In the genomic region with DNA sequence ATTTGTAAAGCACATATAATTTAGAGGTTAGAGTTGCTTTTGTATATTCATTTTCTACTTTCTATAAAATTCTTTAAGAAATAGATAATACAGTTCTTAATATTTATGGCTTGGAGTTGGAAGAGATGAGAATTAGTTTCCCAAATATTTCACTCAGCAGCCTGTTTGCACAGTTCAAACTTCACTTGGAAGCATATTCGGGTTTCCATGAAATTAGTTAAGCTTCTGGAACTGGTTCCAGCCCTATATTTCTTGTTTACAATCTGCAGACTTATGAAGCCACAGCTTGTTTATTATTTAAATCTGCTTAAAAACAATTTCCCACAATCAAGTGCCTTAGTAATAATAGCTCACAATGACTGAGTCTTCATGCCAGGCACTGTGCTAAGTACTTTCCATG, we compare ENCODE assay signal across 9 mouse cellular contexts. TPM values are rescaled to one million over a fixed set of nuclear protein-coding genes. Genes with fewer than 3 reads are reported as not detected.
DNase-seq lines count a peak whose midpoint lies in the region; ATAC-seq and TF ChIP-seq lines count a peak whose summit lies in the region.
"Had no signal": no experiment of that assay in that cellular context is flagged by ENCODE, and none has a peak within 500 bp of the region (broad histone marks: within the 10 kb centered on the region; RNA-seq: fewer than 3 reads in every experiment).

No protein-coding gene starts in this region.

- no peaks in the 10 kb centered on the region for H3K9me3 ChIP-seq in heart, embryonic 11.5 days (replicated peaks; ENCODE audit: control insufficient read depth, low read length)
- no peaks in the 10 kb centered on the region for H3K9me3 ChIP-seq in lung, embryonic 14.5 days (ENCODE audit: low read depth, low read length)
- no peaks in the 10 kb centered on the region for H3K9me3 ChIP-seq in intestine, embryonic 15.5 days
- no peaks in the 10 kb centered on the region for H3K9me3 ChIP-seq in neural tube, embryonic 15.5 days (replicated peaks)

- H3K27ac ChIP-seq in heart, embryonic 11.5 days (ENCODE audit: low read depth, low read length), result no peak overlapping the region
- no peak overlapping the region for H3K27ac ChIP-seq in lung, embryonic 14.5 days (ENCODE audit: low read depth)
- H3K27ac ChIP-seq in intestine, embryonic 15.5 days, result no peak overlapping the region
- H3K27ac ChIP-seq in neural tube, embryonic 15.5 days (replicated peaks), result no peak overlapping the region

- peaks cover 6% of the 10 kb centered on the region for H3K4me1 ChIP-seq in heart, embryonic 11.5 days (ENCODE audit: control insufficient read depth, insufficient read depth, low read length)
- H3K4me1 ChIP-seq in lung, embryonic 14.5 days (ENCODE audit: insufficient read depth), result peaks cover 6% of the 10 kb centered on the region; the same call in 1 of the 2 replicates
- H3K4me1 ChIP-seq in intestine, embryonic 15.5 days (replicated peaks), result peaks cover 4% of the 10 kb centered on the region
- H3K4me1 ChIP-seq in neural tube, embryonic 15.5 days, result peaks cover 7% of the 10 kb centered on the region

- ATAC-seq in heart, embryonic 11.5 days (replicated peaks; ENCODE audit: insufficient number of reproducible peaks, low FRiP score, low TSS enrichment), result no peak
- ATAC-seq in lung, embryonic 14.5 days (ENCODE audit: insufficient read depth), result no peak
- no peak for ATAC-seq in intestine, embryonic 15.5 days
- no peak for ATAC-seq in neural tube, embryonic 15.5 days (ENCODE audit: low FRiP score)
- no peak for ATAC-seq in granulocyte monocyte progenitor cell, adult 5-6 weeks (replicated peaks; ENCODE audit: poor library complexity, severe bottlenecking)

- H3K4me3 ChIP-seq in heart, embryonic 11.5 days (ENCODE audit: low read depth, low read length), result peak overlapping the region; percentile 64
- peak overlapping the region; percentile 53 for H3K4me3 ChIP-seq in lung, embryonic 14.5 days (ENCODE audit: low read depth, low read length)
- peak overlapping the region; percentile 22 for H3K4me3 ChIP-seq in intestine, embryonic 15.5 days (replicated peaks)
- peak overlapping the region; percentile 48 for H3K4me3 ChIP-seq in neural tube, embryonic 15.5 days (replicated peaks)

- DNase-seq in heart, adult 8-10 months (ENCODE audit: low spot score), result no peak
- peak; percentile 15 for DNase-seq in lung, embryonic 14.5 days
- no peak for DNase-seq in lung, postnatal 25 days (ENCODE audit: low spot score)
- no peak for DNase-seq in left cerebral cortex, adult 11 months (ENCODE audit: low spot score)
- DNase-seq: cerebellum, adult 11 months had no signal

- H3K9ac ChIP-seq in heart, embryonic 11.5 days (ENCODE audit: low read depth, low read length), result peak overlapping the region; percentile 68
- H3K9ac ChIP-seq in lung, embryonic 14.5 days, result peak overlapping the region; percentile 56
- no peak overlapping the region for H3K9ac ChIP-seq in intestine, embryonic 15.5 days
- no peak overlapping the region for H3K9ac ChIP-seq in neural tube, embryonic 15.5 days (replicated peaks)

- WGBS in heart, embryonic 11.5 days (ENCODE audit: insufficient replicate concordance), result 43% methylated on average over 1 of the region's 1 CpGs
- WGBS in lung, embryonic 14.5 days, result 42% methylated on average over 1 of the region's 1 CpGs
- WGBS in intestine, embryonic 15.5 days, result 39% methylated on average over 1 of the region's 1 CpGs
- 72% methylated on average over 1 of the region's 1 CpGs for WGBS in neural tube, embryonic 15.5 days

- peak overlapping the region; percentile 67 for H3K4me2 ChIP-seq in heart, embryonic 11.5 days
- peak overlapping the region; percentile 79 for H3K4me2 ChIP-seq in lung, embryonic 14.5 days
- H3K4me2 ChIP-seq in intestine, embryonic 15.5 days (replicated peaks), result peak overlapping the region; percentile 70
- H3K4me2 ChIP-seq in neural tube, embryonic 15.5 days, result peak overlapping the region; percentile 78

- H3K36me3 ChIP-seq in heart, embryonic 11.5 days (ENCODE audit: control insufficient read depth, insufficient read depth, low read length), result no peaks in the 10 kb centered on the region
- no peaks in the 10 kb centered on the region for H3K36me3 ChIP-seq in lung, embryonic 14.5 days (ENCODE audit: insufficient read depth)
- H3K36me3 ChIP-seq in intestine, embryonic 15.5 days, result no peaks in the 10 kb centered on the region
- H3K36me3 ChIP-seq in neural tube, embryonic 15.5 days, result no peaks in the 10 kb centered on the region

- no peak for TF ChIP-seq CTCF in lung, embryonic 14.5 days (IDR thresholded peaks at IDR 0.05; ENCODE audit: low read depth)

- H3K27me3 ChIP-seq in heart, embryonic 11.5 days (ENCODE audit: control insufficient read depth, insufficient read depth, low read length), result no peaks in the 10 kb centered on the region
- no peaks in the 10 kb centered on the region for H3K27me3 ChIP-seq in lung, embryonic 14.5 days (ENCODE audit: insufficient read depth, low read length)
- H3K27me3 ChIP-seq in intestine, embryonic 15.5 days (replicated peaks), result no peaks in the 10 kb centered on the region
- no peaks in the 10 kb centered on the region for H3K27me3 ChIP-seq in neural tube, embryonic 15.5 days (replicated peaks)

RNA-seq across cellular contexts. Expression of a gene that starts 17.1 kb away (rescaled TPM):
- 69.1 and 79.9 TPM in 2 replicates for polyA plus RNA-seq in heart, embryonic 11.5 days (2014; fragmentation: Nextera tagmentation; extraction: Ambion mirVana)
- 10 to 100 TPM; 33.4 to 38.6 (median 37.2) TPM for total RNA-seq in heart, adult 8-10 months (2022)
- polyA plus RNA-seq in lung, embryonic 14.5 days (2014; fragmentation: Nextera tagmentation; extraction: Ambion mirVana), result 66.2 and 71.3 TPM in 2 replicates
- polyA plus RNA-seq in intestine, embryonic 15.5 days (2015; fragmentation: Nextera tagmentation; extraction: Ambion mirVana), result 31.5 and 40.1 TPM in 2 replicates
- polyA plus RNA-seq in neural tube, embryonic 15.5 days (2015; fragmentation: Nextera tagmentation; extraction: Ambion mirVana), result 18.0 and 21.9 TPM in 2 replicates
- total RNA-seq in granulocyte monocyte progenitor cell, adult 5-6 weeks (2014; fragmentation: Nextera tagmentation), result 0.13 TPM in 1 of 2 replicates, not detected in the other
- 0.52 and 2.9 TPM in 2 replicates for total RNA-seq in granulocyte monocyte progenitor cell, adult 5-6 weeks (2017)

Comparison
In these comparisons a context has a peak if more than half of its experiments do, and no peak if none do; other contexts are left out.
1. H3K9ac ChIP-seq: peak in heart, embryonic 11.5 days (single experiment) and lung, embryonic 14.5 days (single experiment); none in intestine, embryonic 15.5 days (single experiment) and neural tube, embryonic 15.5 days (single experiment).
2. Peak in every context shown above with its lines, with median percentiles within 50 percentile points of each other: H3K4me2 ChIP-seq and H3K4me3 ChIP-seq.